Comparison of ENCODE assay signal across 9 mouse cellular contexts in the genomic region with DNA sequence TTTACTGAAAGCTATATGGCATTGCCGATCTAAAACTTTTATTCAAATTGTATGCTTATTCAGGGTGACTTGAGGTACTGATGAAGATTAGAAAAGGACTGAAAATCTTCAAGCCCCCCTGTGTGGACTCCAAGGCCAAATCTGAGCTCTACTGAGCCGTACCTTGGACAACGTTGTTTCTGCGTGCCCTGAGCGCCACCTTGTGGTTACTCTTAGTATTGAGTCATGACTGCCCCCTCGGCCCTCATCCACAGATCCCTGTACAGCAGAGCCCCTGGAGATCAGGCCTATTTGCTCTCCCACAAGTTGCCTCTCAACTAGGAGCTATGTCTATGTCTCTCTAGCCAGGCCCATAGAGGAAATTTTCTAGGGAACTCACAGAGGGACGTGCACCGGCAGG. TPM values are rescaled to one million over a fixed set of nuclear protein-coding genes. Genes with fewer than 3 reads are reported as not detected.
DNase-seq lines count a peak whose midpoint lies in the region; ATAC-seq and TF ChIP-seq lines count a peak whose summit lies in the region.
"Had no signal": no experiment of that assay in that cellular context is flagged by ENCODE, and none has a peak within 500 bp of the region (broad histone marks: within the 10 kb centered on the region; RNA-seq: fewer than 3 reads in every experiment).

No protein-coding gene starts in this region.

- ATAC-seq in kidney, embryonic 15.5 days (replicated peaks; ENCODE audit: low FRiP score) = no peak
- no peak; the same call in 1 of the 2 replicates for ATAC-seq in forebrain, embryonic 11.5 days (replicated peaks; ENCODE audit: low FRiP score)
- ATAC-seq in hindbrain, embryonic 15.5 days (ENCODE audit: low FRiP score, low read depth) = peak; percentile 71; the same call in 1 of the 2 replicates
- peak; percentile 68 for ATAC-seq in midbrain, postnatal 0 days (ENCODE audit: low FRiP score)

- H3K4me1 ChIP-seq in kidney, embryonic 15.5 days = peaks cover 7% of the 10 kb centered on the region
- H3K4me1 ChIP-seq in forebrain, embryonic 11.5 days (replicated peaks; ENCODE audit: control insufficient read depth, insufficient read depth, low read length) = no peaks in the 10 kb centered on the region
- H3K4me1 ChIP-seq in hindbrain, embryonic 15.5 days (replicated peaks) = no peaks in the 10 kb centered on the region
- no peaks in the 10 kb centered on the region for H3K4me1 ChIP-seq in midbrain, postnatal 0 days (ENCODE audit: insufficient read depth, low read length)

- H3K4me3 ChIP-seq in kidney, embryonic 15.5 days (replicated peaks) = no peak overlapping the region
- H3K4me3 ChIP-seq in forebrain, embryonic 11.5 days (ENCODE audit: low read depth, low read length) = no peak overlapping the region
- H3K4me3 ChIP-seq in hindbrain, embryonic 15.5 days = no peak overlapping the region
- no peak overlapping the region for H3K4me3 ChIP-seq in midbrain, postnatal 0 days (ENCODE audit: low read depth, low read length)
- H3K4me3 ChIP-seq: megakaryocyte, embryonic 14.5 days had no signal

- H3K4me2 ChIP-seq in kidney, embryonic 15.5 days = no peak overlapping the region
- H3K4me2 ChIP-seq in forebrain, embryonic 11.5 days (ENCODE audit: low read depth, low read length, severe bottlenecking) = no peak overlapping the region
- no peak overlapping the region for H3K4me2 ChIP-seq in hindbrain, embryonic 15.5 days
- no peak overlapping the region for H3K4me2 ChIP-seq in midbrain, postnatal 0 days (ENCODE audit: low read depth, low read length, poor library complexity, severe bottlenecking)

- H3K36me3 ChIP-seq in kidney, embryonic 15.5 days = no peaks in the 10 kb centered on the region
- no peaks in the 10 kb centered on the region for H3K36me3 ChIP-seq in forebrain, embryonic 11.5 days (ENCODE audit: control insufficient read depth, insufficient read depth, low read length)
- H3K36me3 ChIP-seq in hindbrain, embryonic 15.5 days = no peaks in the 10 kb centered on the region
- no peaks in the 10 kb centered on the region for H3K36me3 ChIP-seq in midbrain, postnatal 0 days (ENCODE audit: insufficient read depth, low read length)

- peaks cover 71% of the 10 kb centered on the region for H3K27me3 ChIP-seq in kidney, embryonic 15.5 days
- peaks cover 8% of the 10 kb centered on the region; the same call in 1 of the 2 replicates for H3K27me3 ChIP-seq in forebrain, embryonic 11.5 days (ENCODE audit: control insufficient read depth, insufficient read depth, low read length)
- peaks cover 17% of the 10 kb centered on the region for H3K27me3 ChIP-seq in hindbrain, embryonic 15.5 days
- peaks cover 14% of the 10 kb centered on the region for H3K27me3 ChIP-seq in midbrain, postnatal 0 days (ENCODE audit: insufficient read depth, low read length)

- H3K9me3 ChIP-seq in kidney, embryonic 15.5 days (replicated peaks) = no peaks in the 10 kb centered on the region
- H3K9me3 ChIP-seq in forebrain, embryonic 11.5 days (ENCODE audit: control insufficient read depth, low read length) = no peaks in the 10 kb centered on the region
- no peaks in the 10 kb centered on the region for H3K9me3 ChIP-seq in hindbrain, embryonic 15.5 days
- no peaks in the 10 kb centered on the region for H3K9me3 ChIP-seq in midbrain, postnatal 0 days (ENCODE audit: low read length)
- H3K9me3 ChIP-seq: megakaryocyte, embryonic 14.5 days had no signal

- peak; percentile 94 for TF ChIP-seq CTCF in midbrain, postnatal 0 days (IDR thresholded peaks at IDR 0.05)

- 9% methylated on average over 8 of the region's 8 CpGs for WGBS in kidney, embryonic 15.5 days
- WGBS in forebrain, embryonic 11.5 days = 8% methylated on average over 8 of the region's 8 CpGs
- 7% methylated on average over 8 of the region's 8 CpGs for WGBS in hindbrain, embryonic 15.5 days
- WGBS in midbrain, postnatal 0 days = 6% methylated on average over 8 of the region's 8 CpGs

- H3K9ac ChIP-seq in kidney, embryonic 15.5 days = no peak overlapping the region
- H3K9ac ChIP-seq in forebrain, embryonic 11.5 days (ENCODE audit: low read length) = no peak overlapping the region
- no peak overlapping the region for H3K9ac ChIP-seq in hindbrain, embryonic 15.5 days
- no peak overlapping the region for H3K9ac ChIP-seq in midbrain, postnatal 0 days (replicated peaks; ENCODE audit: low read length, poor library complexity, severe bottlenecking)

- intact Hi-C loops in left cerebral cortex, postnatal 4 days (cut with DNase I) = loop anchor here (5.0 to 10.0 kb wide), 2 partner anchors 67 to 100 kb away; no protein-coding TSS in a partner anchor

- H3K27ac ChIP-seq in kidney, embryonic 15.5 days = no peak overlapping the region
- no peak overlapping the region for H3K27ac ChIP-seq in forebrain, embryonic 11.5 days (ENCODE audit: low read depth, low read length)
- H3K27ac ChIP-seq in hindbrain, embryonic 15.5 days (replicated peaks) = no peak overlapping the region
- H3K27ac ChIP-seq in midbrain, postnatal 0 days (ENCODE audit: low read depth, low read length) = no peak overlapping the region

- peak; percentile 39 for DNase-seq in kidney, adult 11 months
- peak; percentile 62 for DNase-seq in c-Kit-positive CD71-negative TER-119-negative erythroid progenitor cells, embryonic 14.5 days (ENCODE audit: low read depth)
- DNase-seq in forebrain, embryonic 11.5 days (ENCODE audit: low spot score) = peak; percentile 87
- peak; percentile 78 for DNase-seq in left cerebral cortex, postnatal 4 days
- DNase-seq in midbrain, postnatal 0 days (ENCODE audit: low spot score) = peak; percentile 85
- DNase-seq in spleen, postnatal 4 days (ENCODE audit: low spot score in 2 of 2) = peak; percentile 70 to 89

RNA-seq across cellular contexts. Expression of gene Gas2l2, which starts 4.6 kb away (rescaled TPM):
- not detected in 2 replicates for polyA plus RNA-seq in kidney, embryonic 15.5 days (2015; fragmentation: Nextera tagmentation; extraction: Ambion mirVana)
- not detected in 2 replicates for polyA plus RNA-seq in forebrain, embryonic 11.5 days (2014; fragmentation: Nextera tagmentation; extraction: Ambion mirVana)
- 0.41 and 0.91 TPM in 2 replicates for polyA plus RNA-seq in hindbrain, embryonic 15.5 days (2015; fragmentation: Nextera tagmentation; extraction: Ambion mirVana)
- under 1 TPM; 0.48 to 0.74 TPM for total RNA-seq in left cerebral cortex, postnatal 4 days (2021)
- total RNA-seq in midbrain, postnatal 0 days (2014; rRNA removed) = 0.44 and 0.85 TPM in 2 replicates
- polyA plus RNA-seq in midbrain, postnatal 0 days (2015; fragmentation: Nextera tagmentation; extraction: Ambion mirVana) = 0.52 and 0.67 TPM in 2 replicates

RNA-seq across cellular contexts. Expression of gene 1700020L24Rik, which starts 12.8 kb away (rescaled TPM):
- polyA plus RNA-seq in kidney, embryonic 15.5 days (2015; fragmentation: Nextera tagmentation; extraction: Ambion mirVana) = 0.35 TPM in 1 of 2 replicates, not detected in the other
- 0.29 and 0.68 TPM in 2 replicates for polyA plus RNA-seq in forebrain, embryonic 11.5 days (2014; fragmentation: Nextera tagmentation; extraction: Ambion mirVana)
- 0.42 and 0.78 TPM in 2 replicates for polyA plus RNA-seq in hindbrain, embryonic 15.5 days (2015; fragmentation: Nextera tagmentation; extraction: Ambion mirVana)
- total RNA-seq in left cerebral cortex, postnatal 4 days (2021) = under 1 TPM in 1 of 2 experiments, not detected in 1; 0.50 TPM
- not detected in 2 replicates for total RNA-seq in midbrain, postnatal 0 days (2014; rRNA removed)
- 0.57 and 0.79 TPM in 2 replicates for polyA plus RNA-seq in midbrain, postnatal 0 days (2015; fragmentation: Nextera tagmentation; extraction: Ambion mirVana)

RNA-seq across cellular contexts. Expression of gene Rasl10b, which starts 15.7 kb away (rescaled TPM):
- polyA plus RNA-seq in kidney, embryonic 15.5 days (2015; fragmentation: Nextera tagmentation; extraction: Ambion mirVana) = 1.0 and 1.6 TPM in 2 replicates
- 4.1 and 4.6 TPM in 2 replicates for polyA plus RNA-seq in forebrain, embryonic 11.5 days (2014; fragmentation: Nextera tagmentation; extraction: Ambion mirVana)
- polyA plus RNA-seq in hindbrain, embryonic 15.5 days (2015; fragmentation: Nextera tagmentation; extraction: Ambion mirVana) = 44.2 and 48.6 TPM in 2 replicates
- 100 to 1,000 TPM; 121 to 122 TPM for total RNA-seq in left cerebral cortex, postnatal 4 days (2021)
- 110 and 126 TPM in 2 replicates for total RNA-seq in midbrain, postnatal 0 days (2014; rRNA removed)
- 43.9 and 44.3 TPM in 2 replicates for polyA plus RNA-seq in midbrain, postnatal 0 days (2015; fragmentation: Nextera tagmentation; extraction: Ambion mirVana)

RNA-seq across cellular contexts. Expression of gene Mmp28, which starts 38.2 kb away (rescaled TPM):
- 1.3 and 1.4 TPM in 2 replicates for polyA plus RNA-seq in kidney, embryonic 15.5 days (2015; fragmentation: Nextera tagmentation; extraction: Ambion mirVana)
- 1.9 and 2.1 TPM in 2 replicates for polyA plus RNA-seq in forebrain, embryonic 11.5 days (2014; fragmentation: Nextera tagmentation; extraction: Ambion mirVana)
- polyA plus RNA-seq in hindbrain, embryonic 15.5 days (2015; fragmentation: Nextera tagmentation; extraction: Ambion mirVana) = 4.2 TPM in 2 replicates
- 1 to 10 TPM; 4.3 to 5.1 TPM for total RNA-seq in left cerebral cortex, postnatal 4 days (2021)
- 5.4 and 5.5 TPM in 2 replicates for total RNA-seq in midbrain, postnatal 0 days (2014; rRNA removed)
- polyA plus RNA-seq in midbrain, postnatal 0 days (2015; fragmentation: Nextera tagmentation; extraction: Ambion mirVana) = 1.2 and 1.4 TPM in 2 replicates

RNA-seq across cellular contexts. Expression of gene Taf15, which starts 48.2 kb away (rescaled TPM):
- polyA plus RNA-seq in kidney, embryonic 15.5 days (2015; fragmentation: Nextera tagmentation; extraction: Ambion mirVana) = 13.6 and 17.1 TPM in 2 replicates
- 13.8 and 14.9 TPM in 2 replicates for polyA plus RNA-seq in forebrain, embryonic 11.5 days (2014; fragmentation: Nextera tagmentation; extraction: Ambion mirVana)
- polyA plus RNA-seq in hindbrain, embryonic 15.5 days (2015; fragmentation: Nextera tagmentation; extraction: Ambion mirVana) = 9.9 and 12.2 TPM in 2 replicates
- 10 to 100 TPM; 88.1 to 90.1 TPM for total RNA-seq in left cerebral cortex, postnatal 4 days (2021)
- total RNA-seq in midbrain, postnatal 0 days (2014; rRNA removed) = 18.2 and 30.6 TPM in 2 replicates
- 6.5 and 9.6 TPM in 2 replicates for polyA plus RNA-seq in midbrain, postnatal 0 days (2015; fragmentation: Nextera tagmentation; extraction: Ambion mirVana)

Comparison
In these comparisons a context has a peak if more than half of its experiments do, and no peak if none do; other contexts are left out.
1. ATAC-seq: peak in hindbrain, embryonic 15.5 days (single experiment) and midbrain, postnatal 0 days (single experiment); none in kidney, embryonic 15.5 days (single experiment) and forebrain, embryonic 11.5 days (single experiment).
2. Peak in every context shown above with its lines, with median percentiles within 50 percentile points of each other: DNase-seq.